Mouse (Mus musculus) stomach, embryonic 16.5 days (tissue): ENCODE results near the gene Gm11554. TPM values are rescaled to one million over a fixed set of nuclear protein-coding genes. Genes with fewer than 3 reads are reported as not detected.
"Not testable (repeated sequence)": the region's sequence is repeated elsewhere in the genome, so short reads cannot be mapped to it uniquely, and the experiment has no call there.

Source experiments
- ATAC-seq: fragments of 200-750 bp; cut with Nextera tagmentation; 2 replicates; pipeline ENCODE4 v1.8.0; 2017; ENCODE audit warnings: moderate number of reproducible peaks, moderate TSS enrichment; ENCODE audit not compliant: insufficient read depth, low FRiP score
- H3K27ac ChIP-seq: fragments of 300-500 bp; sonication (generic); 2 replicates; pipeline ENCODE4 v1.5.1; 2014; ENCODE audit warnings: low read length
- H3K27me3 ChIP-seq: fragments of 300-500 bp; sonication (generic); 2 replicates; pipeline ENCODE4 v1.6.1; 2014; ENCODE audit warnings: low read length, control low read depth, mixed read lengths; ENCODE audit not compliant: control insufficient read depth, insufficient read depth
- H3K36me3 ChIP-seq: fragments of 300-500 bp; sonication (generic); 2 replicates; pipeline ENCODE4 v1.6.1; 2014; ENCODE audit warnings: low read length; ENCODE audit not compliant: control insufficient read depth, insufficient read depth
- H3K4me1 ChIP-seq: fragments of 300-500 bp; sonication (generic); 2 replicates; pipeline ENCODE4 v1.6.1; 2014; ENCODE audit warnings: low read length, control low read depth, mixed read lengths; ENCODE audit not compliant: control insufficient read depth, insufficient read depth
- H3K4me2 ChIP-seq: fragments of 300-500 bp; sonication (generic); 2 replicates; pipeline ENCODE4 v1.6.1; 2014; ENCODE audit warnings: low read depth, low read length, mixed read lengths
- H3K4me3 ChIP-seq: fragments of 300-500 bp; sonication (generic); replicated peaks from 2 replicates; pipeline ENCODE4 v1.5.1; 2014; ENCODE audit warnings: mild to moderate bottlenecking, low read length
- H3K9ac ChIP-seq: fragments of 300-500 bp; sonication (generic); 2 replicates; pipeline ENCODE4 v1.6.1; 2014; ENCODE audit warnings: low read length
- H3K9me3 ChIP-seq: fragments of 300-500 bp; sonication (generic); replicated peaks from 2 replicates; pipeline ENCODE4 v1.6.1; 2016; ENCODE audit warnings: low read length, control low read depth; ENCODE audit not compliant: control insufficient read depth
- WGBS: fragments of 180-500 bp; shearing (Covaris S2); extraction: QIAGEN DNeasy Blood & Tissue Kit; methylation state at CpG from one replicate; pipeline ENCODE4 v1.1.7; 2014; 5-methylcytosine and 5-hydroxymethylcytosine counted together
- polyA plus RNA-seq: library from polyadenylated mRNA; unstranded; fragments of >200 nt; fragmentation: Nextera tagmentation; extraction: Ambion mirVana; gene quantifications from 2 replicates; pipeline ENCODE4 v1.2.1, GENCODE M21; 2015

The Gm11554 gene
- polyA plus RNA-seq, 1 experiment from 2014 or later = not detected

DNA sequence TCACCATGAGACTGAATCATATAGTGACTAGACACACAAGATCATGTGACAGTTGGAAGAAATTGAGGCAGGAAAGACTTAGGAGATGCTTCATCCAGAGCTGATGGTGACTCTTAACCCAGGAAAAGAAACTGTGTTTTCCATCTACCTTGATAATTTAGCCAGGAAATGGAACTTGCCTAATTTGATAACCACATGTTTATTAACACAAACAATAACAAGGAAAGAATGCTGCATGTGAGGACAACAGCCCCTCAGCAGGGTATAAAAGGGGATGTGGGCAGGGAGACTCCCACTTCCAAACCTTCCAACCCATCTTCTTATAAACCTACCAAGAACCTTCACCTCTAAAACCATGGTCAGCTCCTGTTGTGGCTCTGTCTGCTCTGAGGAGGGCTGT, 19.3 kb downstream of the Gm11554 start, which contains the start of gene Krtap4-9:
Gene Krtap4-9, plus strand, starts transcription at position 301 of the 400 bp plus-strand sequence.
- H3K4me2 ChIP-seq, H3K9ac ChIP-seq, ATAC-seq, H3K4me3 ChIP-seq, H3K27ac ChIP-seq, H3K36me3 ChIP-seq, H3K27me3 ChIP-seq, H3K9me3 ChIP-seq, H3K4me1 ChIP-seq: not testable (repeated sequence)

DNA sequence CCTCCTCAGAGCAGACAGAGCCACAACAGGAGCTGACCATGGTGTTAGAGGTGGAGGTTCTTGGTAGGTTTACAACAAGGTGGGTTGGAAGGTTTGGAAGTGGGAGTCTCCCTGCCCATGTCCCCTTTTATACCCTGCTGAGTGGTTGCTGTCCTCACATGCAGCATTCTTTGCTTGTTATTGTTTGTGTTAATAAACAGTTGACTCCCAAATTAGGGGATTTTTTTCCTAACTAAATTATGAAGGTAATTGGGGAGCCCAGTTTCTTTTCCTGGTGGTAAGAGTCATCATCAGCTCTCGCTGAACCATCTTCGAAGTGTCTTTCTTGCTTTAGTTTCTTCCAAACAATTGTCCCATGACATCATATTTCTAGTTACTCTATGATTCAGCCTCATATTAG, 23.6 kb downstream of the Gm11554 start, which contains the start of gene Krtap4-8:
Gene Krtap4-8, minus strand, starts transcription at position 101 of the 400 bp plus-strand sequence.
- Histone ChIP-seq H3K4me2 (no peak within 1 kb of the TSS), H3K27ac (no peak within 1 kb of the TSS), H3K27me3 (no peaks in the 10 kb centered on the region), H3K9ac (no peak within 1 kb of the TSS), H3K4me1 (no peaks in the 10 kb centered on the region), H3K4me3 (no peak within 1 kb of the TSS), H3K36me3 (no peaks in the 10 kb centered on the region), H3K9me3 (no peaks in the 10 kb centered on the region)
- WGBS = 93% methylated on average over 2 of the region's 2 CpGs
- no peak for ATAC-seq

GRCm38 (mm10) chr11:99778401-99778800, 25.8 kb downstream of the Gm11554 start:
- no peak overlapping the region for H3K4me2 ChIP-seq
- 61% methylated on average over 7 of the region's 7 CpGs for WGBS
- H3K9me3 ChIP-seq = no peaks in the 10 kb centered on the region
- no peaks in the 10 kb centered on the region for H3K27me3 ChIP-seq
- no peak overlapping the region for H3K4me3 ChIP-seq
- no peak overlapping the region for H3K27ac ChIP-seq
- no peaks in the 10 kb centered on the region for H3K36me3 ChIP-seq
- H3K9ac ChIP-seq = no peak overlapping the region
- no peak for ATAC-seq
- H3K4me1 ChIP-seq = no peaks in the 10 kb centered on the region

- not testable (repeated sequence) for H3K36me3 ChIP-seq, H3K9me3 ChIP-seq, H3K4me1 ChIP-seq, H3K4me2 ChIP-seq, H3K4me3 ChIP-seq, H3K9ac ChIP-seq, H3K27ac ChIP-seq, H3K27me3 ChIP-seq, ATAC-seq
These were observed 31.4 kb downstream of the Gm11554 start, which contains the start of gene Gm11595 for GRCm38 (mm10) chr11:99772813-99773212. Gm11595 (minus strand) TSS chr11:99772913.

DNA sequence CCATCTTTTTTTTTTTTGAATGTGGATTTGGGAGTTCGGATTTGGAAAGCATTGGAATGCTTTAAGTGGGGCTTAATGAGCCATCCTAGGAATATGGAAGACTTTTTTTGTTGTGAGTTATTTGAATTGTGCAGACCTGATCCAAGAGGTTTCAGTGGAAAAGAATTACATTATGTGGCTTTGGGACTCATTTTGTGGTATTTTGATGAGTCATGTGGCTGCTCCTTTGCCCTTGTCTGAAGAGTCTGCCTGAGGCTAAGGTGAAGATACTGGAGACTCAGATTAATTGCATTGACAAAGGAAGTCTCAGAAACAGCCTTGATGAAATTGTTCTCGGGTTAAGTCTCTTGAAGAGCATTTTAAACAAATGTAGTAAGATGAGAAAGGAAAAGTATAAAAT, 35.8 kb downstream of the Gm11554 start:
- ATAC-seq = no peak
- no peak overlapping the region for H3K4me3 ChIP-seq
- no peaks in the 10 kb centered on the region for H3K9me3 ChIP-seq
- no peak overlapping the region for H3K27ac ChIP-seq
- no peak overlapping the region for H3K9ac ChIP-seq
- no peak overlapping the region for H3K4me2 ChIP-seq
- no peaks in the 10 kb centered on the region for H3K27me3 ChIP-seq
- H3K4me1 ChIP-seq = no peaks in the 10 kb centered on the region
- H3K36me3 ChIP-seq = no peaks in the 10 kb centered on the region
- WGBS = 62% methylated on average over 2 of the region's 2 CpGs

- H3K4me3 ChIP-seq = no peak overlapping the region
- no peak overlapping the region for H3K9ac ChIP-seq
- no peak overlapping the region for H3K27ac ChIP-seq
- no peaks in the 10 kb centered on the region for H3K36me3 ChIP-seq
- no peak for ATAC-seq
- H3K9me3 ChIP-seq = no peaks in the 10 kb centered on the region
- H3K27me3 ChIP-seq = no peaks in the 10 kb centered on the region
- WGBS = 85% methylated on average over 1 of the region's 1 CpGs
- H3K4me1 ChIP-seq = no peaks in the 10 kb centered on the region
- no peak overlapping the region for H3K4me2 ChIP-seq
These were observed 45.4 kb downstream of the Gm11554 start for GRCm38 (mm10) chr11:99758877-99759276.

Other genes starting within 250 kb of the Gm11554 start
- not detected in 2 replicates for gene Krtap3-2, start 247.6 kb downstream of the Gm11554 start, polyA plus RNA-seq
- not detected in 2 replicates for gene Gm11939, start 245.0 kb downstream of the Gm11554 start, polyA plus RNA-seq
- not detected in 2 replicates for gene Krtap3-1, start 237.8 kb downstream of the Gm11554 start, polyA plus RNA-seq
- gene Krtap1-5, start 223.4 kb downstream of the Gm11554 start, polyA plus RNA-seq = not detected in 2 replicates
- not detected in 2 replicates for gene Krtap1-4, start 220.8 kb downstream of the Gm11554 start, polyA plus RNA-seq
- not detected in 2 replicates for gene Krtap1-3, start 213.1 kb downstream of the Gm11554 start, polyA plus RNA-seq
- gene Krtap9-3, start 206.3 kb downstream of the Gm11554 start, polyA plus RNA-seq = not detected in 2 replicates
- gene Gm11938, start 201.1 kb downstream of the Gm11554 start, polyA plus RNA-seq = not detected in 2 replicates
- not detected in 2 replicates for gene Gm11937, start 194.3 kb downstream of the Gm11554 start, polyA plus RNA-seq
- not detected in 2 replicates for gene Krtap2-4, start 189.6 kb downstream of the Gm11554 start, polyA plus RNA-seq
- not detected in 2 replicates for gene Gm11562, start 184.0 kb downstream of the Gm11554 start, polyA plus RNA-seq
- not detected in 2 replicates for gene Krtap4-1, start 176.2 kb downstream of the Gm11554 start, polyA plus RNA-seq
- gene Krtap4-2, start 169.4 kb downstream of the Gm11554 start, polyA plus RNA-seq = not detected in 2 replicates
- gene Krtap4-7, start 160.4 kb downstream of the Gm11554 start, polyA plus RNA-seq = not detected in 2 replicates
- not detected in 2 replicates for gene Gm11555, start 154.2 kb downstream of the Gm11554 start, polyA plus RNA-seq
- not detected in 2 replicates for gene Gm11563, start 145.5 kb downstream of the Gm11554 start, polyA plus RNA-seq
- not detected in 2 replicates for gene Krtap4-6, start 138.5 kb downstream of the Gm11554 start, polyA plus RNA-seq
- not detected in 2 replicates for gene Gm14190, start 113.7 kb downstream of the Gm11554 start, polyA plus RNA-seq
- not detected in 2 replicates for gene Gm14180, start 70.2 kb downstream of the Gm11554 start, polyA plus RNA-seq
- gene Gm11595, start 31.5 kb downstream of the Gm11554 start, polyA plus RNA-seq = not detected in 2 replicates
- gene Krtap4-8, start 23.7 kb downstream of the Gm11554 start, polyA plus RNA-seq = not detected in 2 replicates
- not detected in 2 replicates for gene Krtap4-9, start 19.2 kb downstream of the Gm11554 start, polyA plus RNA-seq
- not detected in 2 replicates for gene Gm11596, start 11.0 kb downstream of the Gm11554 start, polyA plus RNA-seq
- not detected in 2 replicates for gene Gm11569, start 5.5 kb downstream of the Gm11554 start, polyA plus RNA-seq
- not detected in 2 replicates for gene Krtap4-13, start 5.4 kb upstream of the Gm11554 start, polyA plus RNA-seq
- gene Gm11564, start 11.2 kb upstream of the Gm11554 start, polyA plus RNA-seq = not detected in 2 replicates
- not detected in 2 replicates for gene 2300003K06Rik, start 33.6 kb upstream of the Gm11554 start, polyA plus RNA-seq
- not detected in 2 replicates for gene Krtap4-16, start 47.2 kb upstream of the Gm11554 start, polyA plus RNA-seq
- gene Gm11568, start 53.5 kb upstream of the Gm11554 start, polyA plus RNA-seq = not detected in 2 replicates
- not detected in 2 replicates for gene Gm11559, start 60.0 kb upstream of the Gm11554 start, polyA plus RNA-seq
- gene Krtap9-1, start 68.9 kb upstream of the Gm11554 start, polyA plus RNA-seq = not detected in 2 replicates
- not detected in 2 replicates for gene Gm11567, start 74.7 kb upstream of the Gm11554 start, polyA plus RNA-seq
- not detected in 2 replicates for gene Krtap31-1, start 103.5 kb upstream of the Gm11554 start, polyA plus RNA-seq
- not detected in 2 replicates for gene Gm11565, start 110.3 kb upstream of the Gm11554 start, polyA plus RNA-seq
- gene Krtap31-2, start 131.8 kb upstream of the Gm11554 start, polyA plus RNA-seq = not detected in 2 replicates
- gene Krtap9-5, start 144.0 kb upstream of the Gm11554 start, polyA plus RNA-seq = not detected in 2 replicates
- not detected in 2 replicates for gene Krtap29-1, start 174.6 kb upstream of the Gm11554 start, polyA plus RNA-seq
- gene Krtap16-1, start 182.2 kb upstream of the Gm11554 start, polyA plus RNA-seq = not detected in 2 replicates
- not detected in 2 replicates for gene Krtap17-1, start 189.5 kb upstream of the Gm11554 start, polyA plus RNA-seq
- 0.23 and 0.34 TPM in 2 replicates for gene Krt33a, start 211.8 kb upstream of the Gm11554 start, polyA plus RNA-seq
- 0.30 TPM in 1 of 2 replicates, not detected in the other for gene Krt33b, start 225.4 kb upstream of the Gm11554 start, polyA plus RNA-seq
- gene Krt34, start 237.1 kb upstream of the Gm11554 start, polyA plus RNA-seq = 3.2 and 4.2 TPM in 2 replicates
- gene Krt31, start 246.1 kb upstream of the Gm11554 start, polyA plus RNA-seq = 0.74 and 0.81 TPM in 2 replicates